Mouse (Mus musculus): ENCODE measurements around the gene Phyh. TPM values are rescaled to one million over a fixed set of nuclear protein-coding genes. Genes with fewer than 3 reads are reported as not detected.

The Phyh gene
- polyA plus RNA-seq, 1 experiment from 2014 or later, result 43.2 TPM

DNA sequence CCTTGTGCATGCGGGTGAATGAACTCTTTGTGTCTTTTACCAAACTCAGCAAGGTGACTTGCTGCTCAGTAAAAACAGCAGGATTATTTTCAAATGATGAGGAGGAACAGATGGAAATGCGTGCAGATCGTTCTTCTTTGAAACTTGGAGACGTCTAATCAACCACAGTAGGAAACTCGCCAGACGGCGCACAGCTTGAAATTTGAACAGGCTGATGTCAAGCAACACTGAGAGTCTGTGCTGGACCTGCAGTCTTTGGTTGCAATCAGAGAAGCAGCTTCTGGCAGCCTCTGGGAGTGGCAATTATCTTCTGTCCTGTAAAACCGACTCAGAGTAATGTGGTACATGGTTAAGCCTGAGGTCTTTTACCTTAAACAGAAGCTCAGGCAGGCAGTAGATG lies 59.3 kb downstream of the Phyh start:
- Histone ChIP-seq H3K36me3 (no peaks in the 10 kb centered on the region), H3K27ac (no peak overlapping the region), H3K4me3 (no peak overlapping the region), H3K9me3 (no peaks in the 10 kb centered on the region), H3K27me3 (no peaks in the 10 kb centered on the region), H3K4me2 (no peak overlapping the region), H3K9ac (no peak overlapping the region), H3K4me1 (0 out of 2 replicates have a peak, but pooled peaks cover 5% of the 10 kb centered on the region)
- no peak for ATAC-seq (ENCODE audit: insufficient number of reproducible peaks, low FRiP score, low TSS enrichment, low read depth)
- WGBS, result 15% methylated on average over 8 of the region's 8 CpGs

GRCm38 (mm10) chr2:4983987-4984386 lies 65.2 kb downstream of the Phyh start:
- Histone ChIP-seq H3K36me3 (no peaks in the 10 kb centered on the region), H3K4me2 (no peak overlapping the region), H3K27me3 (no peaks in the 10 kb centered on the region), H3K4me3 (no peak overlapping the region), H3K4me1 (0 out of 2 replicates have a peak, but pooled peaks cover 2% of the 10 kb centered on the region), H3K9me3 (no peaks in the 10 kb centered on the region), H3K27ac (no peak overlapping the region), H3K9ac (no peak overlapping the region)
- no peak for ATAC-seq (ENCODE audit: insufficient number of reproducible peaks, low FRiP score, low TSS enrichment, low read depth)
- WGBS, result 24% methylated on average over 5 of the region's 5 CpGs

GRCm38 (mm10) chr2:4985000-4985399 lies 66.2 kb downstream of the Phyh start:
- Histone ChIP-seq H3K4me2 (no peak overlapping the region), H3K36me3 (0 out of 2 replicates have a peak, but pooled peaks cover under 1% of the 10 kb centered on the region), H3K27me3 (no peaks in the 10 kb centered on the region), H3K4me1 (0 out of 2 replicates have a peak, but pooled peaks cover 2% of the 10 kb centered on the region), H3K9me3 (no peaks in the 10 kb centered on the region), H3K27ac (no peak overlapping the region), H3K4me3 (no peak overlapping the region), H3K9ac (no peak overlapping the region)
- whole genome bisulfite sequencing, result 73% methylated on average over 6 of the region's 6 CpGs
- no peak for ATAC-seq (ENCODE audit: insufficient number of reproducible peaks, low FRiP score, low TSS enrichment, low read depth)

DNA sequence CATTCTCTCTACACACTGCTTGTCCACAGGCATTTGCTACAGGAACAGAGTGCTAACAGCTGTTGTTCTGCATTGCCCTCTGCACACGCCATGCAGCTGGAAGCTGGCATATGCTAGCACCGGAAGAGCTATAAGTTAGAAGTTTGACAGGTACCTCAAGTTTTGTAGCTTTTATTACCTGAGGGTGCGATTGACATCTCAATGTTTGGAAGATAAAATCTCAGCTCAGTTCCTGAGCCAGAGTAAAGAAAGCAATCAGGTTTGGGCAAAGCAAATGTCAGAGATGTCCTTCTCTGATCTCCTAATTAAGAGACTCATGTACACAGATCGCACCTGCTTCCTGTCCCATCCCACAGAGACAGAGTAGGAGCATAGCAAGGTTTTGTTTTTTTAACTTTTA lies 68.0 kb downstream of the Phyh start:
- H3K27ac ChIP-seq, result 0 out of 2 replicates have a peak overlapping the region, but pooled peaks have one; percentile 38
- H3K9ac ChIP-seq, result no peak overlapping the region
- H3K36me3 ChIP-seq, result peaks cover 14% of the 10 kb centered on the region
- 0 out of 2 replicates have a peak, but pooled peaks cover 2% of the 10 kb centered on the region for H3K4me1 ChIP-seq
- H3K27me3 ChIP-seq, result no peaks in the 10 kb centered on the region
- H3K9me3 ChIP-seq, result no peaks in the 10 kb centered on the region
- 59% methylated on average over 4 of the region's 4 CpGs for WGBS
- ATAC-seq (ENCODE audit: insufficient number of reproducible peaks, low FRiP score, low TSS enrichment, low read depth), result no peak
- H3K4me2 ChIP-seq, result no peak overlapping the region
- H3K4me3 ChIP-seq, result no peak overlapping the region

DNA sequence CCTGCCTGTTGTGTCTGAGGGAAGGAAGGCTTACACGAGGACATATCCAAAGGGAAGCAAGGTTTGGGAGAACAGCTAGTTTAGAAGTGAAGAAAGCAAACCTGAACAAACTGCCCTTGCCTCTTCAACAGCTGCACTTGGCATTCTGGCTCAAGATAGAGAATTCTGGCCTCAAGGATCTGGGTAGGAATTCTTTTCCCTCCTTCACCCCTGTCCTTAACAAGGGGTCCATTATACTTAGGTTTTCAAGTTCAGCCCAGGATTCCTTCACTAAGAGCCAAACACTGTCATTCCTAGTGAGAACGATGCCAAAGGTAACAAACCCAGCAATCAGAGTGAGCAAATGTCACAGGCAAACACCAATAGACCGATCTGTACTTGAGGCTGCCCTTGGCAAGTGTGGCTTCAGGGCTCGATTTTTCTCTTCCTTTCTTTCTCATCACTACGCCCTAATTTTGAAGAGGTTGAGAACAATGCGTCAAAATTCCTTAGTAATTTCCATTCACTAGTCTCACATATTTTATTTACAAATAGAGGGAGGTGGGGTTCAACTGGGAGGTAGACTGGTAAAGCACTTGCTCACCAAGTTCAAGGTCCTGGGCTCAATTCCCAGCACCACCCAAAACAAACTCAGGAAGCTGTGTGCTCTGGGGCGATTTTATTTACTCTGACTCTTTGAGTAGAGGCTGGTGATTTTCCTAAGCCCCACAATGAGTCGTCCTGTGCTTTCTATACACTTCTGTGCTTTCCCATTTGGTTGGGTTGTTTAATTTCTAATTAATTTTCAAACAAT lies 68.8 kb downstream of the Phyh start:
- 76% methylated on average over 8 of the region's 8 CpGs for WGBS
- Histone ChIP-seq H3K27me3 (no peaks in the 10 kb centered on the region), H3K36me3 (peaks cover 17% of the 10 kb centered on the region)

More for the DNA sequence above, 68.8 kb downstream of the Phyh start:
- Histone ChIP-seq H3K27ac (0 out of 2 replicates have a peak overlapping the region, but pooled peaks have one; percentile 38), H3K4me2 (no peak overlapping the region), H3K4me1 (0 out of 2 replicates have a peak, but pooled peaks cover 2% of the 10 kb centered on the region), H3K9me3 (no peaks in the 10 kb centered on the region), H3K9ac (no peak overlapping the region), H3K4me3 (no peak overlapping the region)
- no peak for ATAC-seq (ENCODE audit: insufficient number of reproducible peaks, low FRiP score, low TSS enrichment, low read depth)

Other genes with a start within 250 kb of the Phyh start
- 2.1 and 3.0 TPM in 2 replicates for gene Bend7, start 201.2 kb upstream of the Phyh start, polyA plus RNA-seq (2015; fragmentation: Nextera tagmentation; extraction: Ambion mirVana)
- 56.7 and 66.9 TPM in 2 replicates for gene Sephs1, start 37.5 kb upstream of the Phyh start, polyA plus RNA-seq (2015; fragmentation: Nextera tagmentation; extraction: Ambion mirVana)
- 5.5 and 14.5 TPM in 2 replicates for gene Ucma, start 57.1 kb downstream of the Phyh start, polyA plus RNA-seq (2015; fragmentation: Nextera tagmentation; extraction: Ambion mirVana)
- gene Mcm10, start 93.8 kb downstream of the Phyh start, polyA plus RNA-seq (2015; fragmentation: Nextera tagmentation; extraction: Ambion mirVana), result 17.4 and 19.3 TPM in 2 replicates
- gene Optn, start 145.0 kb downstream of the Phyh start, polyA plus RNA-seq (2015; fragmentation: Nextera tagmentation; extraction: Ambion mirVana), result 6.4 and 6.9 TPM in 2 replicates
- gene Ccdc3, start 218.8 kb downstream of the Phyh start, polyA plus RNA-seq (2015; fragmentation: Nextera tagmentation; extraction: Ambion mirVana), result 17.3 and 19.9 TPM in 2 replicates

All from limb, embryonic 15.5 days (tissue).